Mouse (Mus musculus) MEL (cell line): ENCODE measurements around the gene Dnaja2. TPM values are rescaled to one million over a fixed set of nuclear protein-coding genes. Genes with fewer than 3 reads are reported as not detected.
A peak's percentile ranks its signal among the peaks of the same experiment; 100 is the strongest.

Source experiments
- DNase-seq: peaks from one replicate; pipeline ENCODE4 v3.0.0; 2011; ENCODE audit warnings: low read depth, low spot score
- H3K27ac ChIP-seq: 2 replicates; pipeline ENCODE4 v1.5.1; 2012; ENCODE audit warnings: low read depth, mild to moderate bottlenecking, control low read depth, low read length, moderate library complexity; ENCODE audit not compliant: control insufficient read depth
- H3K27me3 ChIP-seq, 2 experiments: fragments of 150-350 bp in 1 of 2; sonication (generic) in 1 of 2; 2 replicates each; pipeline ENCODE4 v1.6.1; 2012; ENCODE audit warnings: low read length in 2 of 2, mild to moderate bottlenecking in 2 of 2, improper control_type of control experiment in 1 of 2, moderate library complexity in 1 of 2; ENCODE audit not compliant: insufficient read depth in 2 of 2, control insufficient read depth in 1 of 2
- H3K36me3 ChIP-seq, 2 experiments: 2 replicates each; pipeline ENCODE4 v1.6.1; 2012 to 2014; ENCODE audit warnings: low read length in 2 of 2, improper control_type of control experiment in 1 of 2, inconsistent platforms in 1 of 2, mild to moderate bottlenecking in 1 of 2; ENCODE audit not compliant: insufficient read depth in 2 of 2, control insufficient read depth in 1 of 2
- H3K4me1 ChIP-seq, 2 experiments: fragments of 150-350 bp in 1 of 2; sonication (generic) in 1 of 2; 2 replicates each; pipeline ENCODE4 v1.6.1; 2012; ENCODE audit warnings: low read length in 2 of 2, improper control_type of control experiment in 1 of 2, mild to moderate bottlenecking in 1 of 2; ENCODE audit not compliant: insufficient read depth in 2 of 2, control insufficient read depth in 1 of 2
- H3K4me3 ChIP-seq, 2 experiments: fragments of 150-350 bp in 1 of 2; sonication (generic) in 1 of 2; 2 replicates each; pipeline ENCODE4 v1.5.1; 2012; ENCODE audit warnings: low read depth in 2 of 2, low read length in 2 of 2, mild to moderate bottlenecking in 2 of 2, moderate library complexity in 2 of 2, control low read depth in 1 of 2, improper control_type of control experiment in 1 of 2; ENCODE audit not compliant: control insufficient read depth in 1 of 2, insufficient read depth in 1 of 2
- H3K79me2 ChIP-seq: 2 replicates; pipeline ENCODE4 v1.6.1; 2012; ENCODE audit warnings: mild to moderate bottlenecking, low read length, moderate library complexity; ENCODE audit not compliant: control insufficient read depth, poor library complexity, insufficient read depth
- H3K9ac ChIP-seq: 2 replicates; pipeline ENCODE4 v1.6.1; 2012; ENCODE audit warnings: low read depth, mild to moderate bottlenecking, control low read depth, low read length, moderate library complexity; ENCODE audit not compliant: control insufficient read depth, poor library complexity, severe bottlenecking
- H3K9me3 ChIP-seq: fragments of 150-350 bp; sonication (generic); replicated peaks from 2 replicates; pipeline ENCODE4 v1.6.1; 2012; ENCODE audit warnings: mild to moderate bottlenecking, low read length, improper control_type of control experiment, moderate library complexity; ENCODE audit not compliant: insufficient read depth
- CHD1 ChIP-seq: IDR thresholded peaks from 2 replicates; pipeline ENCODE4 v1.6.1; 2012; ENCODE audit warnings: low read depth, mild to moderate bottlenecking, inconsistent platforms, low read length, improper control_type of control experiment
- EP300 ChIP-seq, 2 experiments: IDR thresholded peaks; 2 replicates each; pipeline ENCODE4 v1.6.1; 2011; ENCODE audit warnings: improper control_type of control experiment in 2 of 2, low read length in 2 of 2, low read depth in 1 of 2, mild to moderate bottlenecking in 1 of 2
- ETS1 ChIP-seq: IDR thresholded peaks from 2 replicates; pipeline ENCODE4 v1.6.1; 2012; ENCODE audit warnings: low read depth, mild to moderate bottlenecking, inconsistent platforms, low read length, improper control_type of control experiment, moderate library complexity
- GATA1 ChIP-seq: IDR thresholded peaks from 2 replicates; pipeline ENCODE4 v1.6.1; 2011; ENCODE audit warnings: low read depth, low read length, improper control_type of control experiment
- MAFK ChIP-seq: IDR thresholded peaks from 2 replicates; pipeline ENCODE4 v1.6.1; 2011; ENCODE audit warnings: low read depth, mild to moderate bottlenecking, low read length, improper control_type of control experiment, borderline replicate concordance
- MYC ChIP-seq: IDR thresholded peaks from 2 replicates; pipeline ENCODE4 v1.6.1; 2011; ENCODE audit warnings: low read depth, mild to moderate bottlenecking, low read length, improper control_type of control experiment, moderate library complexity
- NELFE ChIP-seq: IDR thresholded peaks from 2 replicates; pipeline ENCODE4 v1.6.1; 2011; ENCODE audit warnings: low read depth, low read length, improper control_type of control experiment
- POLR2AphosphoS2 ChIP-seq: IDR thresholded peaks from 2 replicates; pipeline ENCODE4 v1.6.1; 2011; ENCODE audit warnings: low read length, improper control_type of control experiment
- RAD21 ChIP-seq: IDR thresholded peaks from 2 replicates; pipeline ENCODE4 v1.6.1; 2011; ENCODE audit warnings: mild to moderate bottlenecking, low read depth, low read length, improper control_type of control experiment
- TBP ChIP-seq: IDR thresholded peaks from 2 replicates; pipeline ENCODE4 v1.8.0; 2011; ENCODE audit warnings: low read depth, low read length, improper control_type of control experiment
- USF2 ChIP-seq, 2 experiments: IDR thresholded peaks; 2 replicates each; pipeline ENCODE4 v1.6.1; 2011 to 2012; ENCODE audit warnings: improper control_type of control experiment in 2 of 2, low read length in 2 of 2, borderline replicate concordance in 1 of 2, inconsistent platforms in 1 of 2, low read depth in 1 of 2, mild to moderate bottlenecking in 1 of 2; ENCODE audit not compliant: insufficient read depth in 1 of 2
- ZNF384 ChIP-seq: IDR thresholded peaks from 2 replicates; pipeline ENCODE4 v1.6.1; 2012; ENCODE audit warnings: low read depth, mild to moderate bottlenecking, inconsistent platforms, low read length, improper control_type of control experiment
- polyA plus RNA-seq, 2 experiments: library from polyadenylated mRNA; stranded (reverse) in 1 of 2; unstranded in 1 of 2; fragments of >175 nt in 1 of 2; fragments of >200 nt in 1 of 2; gene quantifications; 2 replicates each; pipeline versions ENCODE4 v1.2.1 to v1.2.4; 2012; ENCODE audit warnings: low replicate concordance in 2 of 2, low read depth in 1 of 2; ENCODE audit not compliant: insufficient read length in 2 of 2, insufficient read depth in 1 of 2, missing spikeins in 1 of 2
- total RNA-seq: library from RNA; depleted of rRNA; stranded (reverse); fragments of 300-350 nt; gene quantifications from 2 replicates; pipeline ENCODE4 v1.2.3, GENCODE M21; 2012

Gene Dnaja2
- total and polyA plus RNA-seq, 3 experiments = 189 to 307 TPM; not detected in 1

GRCm38 (mm10) chr8:85534163-85534562, 21.0 kb downstream of the Dnaja2 start:
- no peaks in the 10 kb centered on the region for H3K79me2 ChIP-seq
- no peak overlapping the region for H3K4me3 ChIP-seq
- no peak overlapping the region for H3K27ac ChIP-seq
- H3K9me3 ChIP-seq = no peaks in the 10 kb centered on the region
- no peak for DNase-seq
- peaks cover 21 to 46% of the 10 kb centered on the region in 2 experiments for H3K36me3 ChIP-seq
- no peak overlapping the region for H3K9ac ChIP-seq
- no peaks in the 10 kb centered on the region for H3K27me3 ChIP-seq
- no peak for TF ChIP-seq MAFK
- TF ChIP-seq, all 39 proteins: peak for 0
- peaks cover 20 to 36% of the 10 kb centered on the region in 2 experiments for H3K4me1 ChIP-seq

DNA sequence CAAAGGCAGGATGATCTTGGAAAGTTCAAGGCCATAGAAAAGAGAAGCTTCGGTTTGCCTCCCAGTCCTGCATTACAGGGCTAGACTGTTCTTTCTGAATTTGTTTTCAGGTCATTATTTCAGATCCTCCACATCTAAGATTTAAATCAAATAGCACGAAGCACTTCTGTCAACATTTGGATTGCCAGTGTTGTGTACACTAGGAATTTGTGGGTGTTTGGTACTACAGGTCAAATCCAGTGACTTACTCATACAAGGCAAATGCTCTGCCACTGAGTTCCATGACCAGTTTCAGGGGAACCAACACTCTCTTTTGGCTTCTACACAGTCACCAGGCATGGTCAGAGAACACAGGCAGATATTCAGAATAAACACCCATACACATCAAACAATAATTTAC, 21.7 kb downstream of the Dnaja2 start:
- H3K9ac ChIP-seq = no peak overlapping the region
- H3K36me3 ChIP-seq = peaks cover 14 to 46% of the 10 kb centered on the region in 2 experiments
- TF ChIP-seq POLR2AphosphoS2 = no peak
- TF ChIP-seq ETS1 = no peak
- no peak for TF ChIP-seq RAD21
- no peak for TF ChIP-seq TBP
- TF ChIP-seq ZNF384 = no peak
- no peak for TF ChIP-seq MYC

GRCm38 (mm10) chr8:85532843-85533242, 22.3 kb downstream of the Dnaja2 start:
- Histone ChIP-seq H3K27me3 (no peaks in the 10 kb centered on the region), H3K36me3 (peaks cover 8 to 43% of the 10 kb centered on the region in 2 experiments), H3K4me1 (peaks cover 20 to 33% of the 10 kb centered on the region in 2 experiments), H3K9me3 (no peaks in the 10 kb centered on the region), H3K27ac (peak overlapping the region; percentile 30; the same call in 1 of the 2 replicates), H3K79me2 (no peaks in the 10 kb centered on the region), H3K4me3 (no peak overlapping the region), H3K9ac (no peak overlapping the region)
- DNase-seq = peak; percentile 63
- peak; percentile 86; the same call in 1 of the 2 replicates for TF ChIP-seq MAFK
- no peak for TF ChIP-seq USF2 (IDR thresholded peaks at IDR 0.05; ENCODE audit: borderline replicate concordance in 1 of 2, insufficient read depth in 1 of 2, low read depth in 1 of 2, low read length in 2 of 2)
- TF ChIP-seq, all 39 proteins: peak for 1

More for the DNA sequence above, 21.7 kb downstream of the Dnaja2 start:
- Histone ChIP-seq H3K27ac (no peak overlapping the region), H3K4me3 (no peak overlapping the region), H3K79me2 (no peaks in the 10 kb centered on the region), H3K4me1 (peaks cover 20 to 36% of the 10 kb centered on the region in 2 experiments), H3K9me3 (no peaks in the 10 kb centered on the region), H3K27me3 (no peaks in the 10 kb centered on the region)
- DNase-seq = no peak

DNA sequence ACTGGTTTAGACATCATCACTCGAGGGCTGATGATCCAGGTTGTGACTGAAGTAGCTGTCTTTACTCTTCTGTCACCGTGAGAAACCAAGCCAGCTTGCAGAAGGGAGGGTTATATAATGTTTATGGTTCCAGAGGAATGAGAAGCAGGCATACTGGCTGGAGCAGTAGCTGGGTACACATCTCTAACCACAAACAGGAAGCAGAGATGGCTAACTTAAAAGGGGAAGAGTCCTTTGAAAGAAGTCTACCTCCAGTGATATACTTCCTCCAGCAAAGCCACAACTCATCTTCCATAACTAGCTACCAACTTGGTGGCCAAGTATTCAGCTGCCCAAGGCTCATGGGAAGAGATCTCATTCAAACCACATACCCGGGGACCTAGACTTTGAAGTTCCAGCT, 23.7 kb downstream of the Dnaja2 start:
- peaks cover 14 to 29% of the 10 kb centered on the region in 2 experiments for H3K4me1 ChIP-seq
- peaks cover 0 to 30% of the 10 kb centered on the region in 2 experiments; a peak in 2 of 4 replicates for H3K36me3 ChIP-seq
- H3K27ac ChIP-seq = peak overlapping the region; percentile 22; the same call in 1 of the 2 replicates
- H3K27me3 ChIP-seq = no peaks in the 10 kb centered on the region
- H3K79me2 ChIP-seq = no peaks in the 10 kb centered on the region
- H3K9ac ChIP-seq = no peak overlapping the region
- peak; percentile 81 for DNase-seq
- TF ChIP-seq CHD1 (no peak), NELFE (no peak), TBP (0 out of 2 replicates have a peak, but pooled peaks have one; percentile 31), ETS1 (0 out of 2 replicates have a peak, but pooled peaks have one; percentile 21), GATA1 (0 out of 2 replicates have a peak, but pooled peaks have one; percentile 10), EP300 (IDR thresholded peaks at IDR 0.05; ENCODE audit: low read depth in 1 of 2, low read length in 2 of 2) (peak; percentile 42 to 65; a peak in 2 of 4 replicates)
- H3K9me3 ChIP-seq = no peaks in the 10 kb centered on the region
- H3K4me3 ChIP-seq = no peak overlapping the region
